ENCODE assay signal across 9 mouse cellular contexts in the genomic region with DNA sequence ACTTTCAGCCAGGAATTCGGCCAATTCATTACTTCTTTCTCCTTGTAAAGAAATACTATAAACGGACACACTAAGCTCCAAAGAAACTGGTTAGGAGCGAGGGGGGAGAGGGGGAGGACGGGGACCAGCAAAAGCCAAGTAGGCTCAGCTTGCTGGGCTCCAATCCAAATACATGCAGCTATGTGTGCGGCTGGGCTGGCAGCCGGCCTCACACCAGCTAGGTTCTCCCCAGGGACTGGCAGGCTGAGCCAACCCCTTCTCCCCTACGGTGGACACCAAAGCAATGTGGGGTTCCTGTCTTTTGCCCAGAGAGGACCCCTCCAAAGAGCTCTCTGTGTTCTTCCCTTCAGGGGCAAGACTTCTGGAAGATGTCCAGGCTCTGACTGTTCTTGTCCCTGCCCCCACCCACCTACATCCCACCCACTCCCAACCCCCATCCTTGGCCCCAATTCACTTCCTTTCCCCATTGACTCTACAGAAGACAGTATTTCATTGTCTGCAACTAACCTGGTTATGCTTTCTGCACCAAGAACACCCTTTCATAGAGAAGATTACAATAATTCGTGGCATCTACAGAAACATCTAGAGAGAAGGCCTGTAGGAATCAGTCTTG.
DNase-seq lines count a peak whose midpoint lies in the region; ATAC-seq and TF ChIP-seq lines count a peak whose summit lies in the region.
"Had no signal": no experiment of that assay in that cellular context is flagged by ENCODE, and none has a peak within 500 bp of the region (broad histone marks: within the 10 kb centered on the region; RNA-seq: fewer than 3 reads in every experiment).

No protein-coding gene starts in this region.

- DNase-seq in kidney, adult 2 months: peak; percentile 36
- no peak for DNase-seq in kidney, adult 18-20 months
- peak; percentile 65 for DNase-seq in heart, adult 8-10 months (ENCODE audit: low spot score)
- DNase-seq in kidney, postnatal 36 days: peak; percentile 18 to 36
- DNase-seq in lung, postnatal 10 days: peak; percentile 70
- DNase-seq in right cerebral cortex, postnatal 4 days: peak; percentile 60
- DNase-seq in c-Kit-positive CD71-positive TER-119-positive erythroid progenitor cells, embryonic 14.5 days (ENCODE audit: low spot score): no peak

- H3K27me3 ChIP-seq in kidney, adult 2 months (replicated peaks; ENCODE audit: control insufficient read depth, insufficient read depth, low read length): no peaks in the 10 kb centered on the region
- H3K27me3 ChIP-seq in embryonic facial prominence, embryonic 12.5 days: no peaks in the 10 kb centered on the region
- H3K27me3 ChIP-seq: CH12.LX had no signal

- H3K36me3 ChIP-seq in kidney, adult 2 months (ENCODE audit: control insufficient read depth, insufficient read depth, low read length): no peaks in the 10 kb centered on the region
- no peaks in the 10 kb centered on the region for H3K36me3 ChIP-seq in embryonic facial prominence, embryonic 12.5 days

- TF ChIP-seq CTCF in kidney, adult 2 months (conservative IDR thresholded peaks at IDR 0.05; ENCODE audit: insufficient read depth, insufficient read length, low read depth, low read length): no peak

- no peak for TF ChIP-seq POLR2A in kidney, adult 2 months (IDR thresholded peaks at IDR 0.05; ENCODE audit: low read depth, low read length)

- 0 out of 2 replicates have a peak, but pooled peaks have one; percentile 41 for ATAC-seq in embryonic facial prominence, embryonic 12.5 days (ENCODE audit: insufficient number of reproducible peaks, insufficient read depth, low FRiP score, low TSS enrichment)

- no peak overlapping the region for H3K9ac ChIP-seq in embryonic facial prominence, embryonic 12.5 days

- H3K4me2 ChIP-seq in embryonic facial prominence, embryonic 12.5 days (replicated peaks): no peak overlapping the region

- 52% methylated on average over 8 of the region's 8 CpGs for WGBS in kidney, adult 2 months
- WGBS in embryonic facial prominence, embryonic 12.5 days: 55% methylated on average over 8 of the region's 8 CpGs

- no peaks in the 10 kb centered on the region for H3K4me1 ChIP-seq in kidney, adult 2 months (ENCODE audit: control insufficient read depth, insufficient read depth, low read length)
- peaks cover 27% of the 10 kb centered on the region for H3K4me1 ChIP-seq in embryonic facial prominence, embryonic 12.5 days

- H3K4me3 ChIP-seq in kidney, adult 2 months (ENCODE audit: insufficient read depth, low read depth, low read length): no peak overlapping the region
- H3K4me3 ChIP-seq in embryonic facial prominence, embryonic 12.5 days: no peak overlapping the region

- H3K27ac ChIP-seq in kidney, adult 2 months (ENCODE audit: insufficient read depth, low read depth, low read length): no peak overlapping the region
- H3K27ac ChIP-seq in embryonic facial prominence, embryonic 12.5 days: peak overlapping the region; percentile 70; the same call in 1 of the 2 replicates

- H3K9me3 ChIP-seq in embryonic facial prominence, embryonic 12.5 days: no peaks in the 10 kb centered on the region

Comparison
In these comparisons a context has a peak if more than half of its experiments do, and no peak if none do; other contexts are left out.
1. DNase-seq: peak in kidney, adult 2 months (single experiment), heart, adult 8-10 months (single experiment), kidney, postnatal 36 days (2 of 2), lung, postnatal 10 days (single experiment) and right cerebral cortex, postnatal 4 days (single experiment); none in kidney, adult 18-20 months (single experiment) and c-Kit-positive CD71-positive TER-119-positive erythroid progenitor cells, embryonic 14.5 days (single experiment).